Mouse (Mus musculus): ENCODE measurements at regions not wholly inside any gene's neighbourhood (a gene's known extent, or its start where the extent isn't known, plus 50 kb on each side); places are given as distances from the start of the nearest gene placed in this dataset.

- DNase-seq (ENCODE audit: low read depth in 1 of 2, low spot score in 2 of 2), result no peak
These were observed 352.8 kb upstream of the Slco3a1 start for GRCm38 (mm10) chr7:74907391-74907790.

- DNase-seq (ENCODE audit: low read depth in 1 of 2, low spot score in 2 of 2), result no peak
These were observed 322.9 kb upstream of the Slco3a1 start for GRCm38 (mm10) chr7:74877466-74877865.

GRCm38 (mm10) chr7:74876667-74877066, 322.1 kb upstream of the Slco3a1 start:
- no peak for DNase-seq (ENCODE audit: low read depth in 1 of 2, low spot score in 2 of 2)

GRCm38 (mm10) chr7:74870250-74870649, 315.7 kb upstream of the Slco3a1 start:
- DNase-seq (ENCODE audit: low read depth in 1 of 2, low spot score in 2 of 2), result no peak

- DNase-seq (ENCODE audit: low read depth in 1 of 2, low spot score in 2 of 2), result no peak
These were observed 308.1 kb upstream of the Slco3a1 start for GRCm38 (mm10) chr7:74862727-74863126.

- DNase-seq (ENCODE audit: low read depth in 1 of 2, low spot score in 2 of 2), result no peak
These were observed 289.8 kb upstream of the Slco3a1 start for GRCm38 (mm10) chr7:74844306-74844929.

- no peak for DNase-seq (ENCODE audit: low read depth in 1 of 2, low spot score in 2 of 2)
These were observed 268.7 kb upstream of the Slco3a1 start for GRCm38 (mm10) chr7:74823286-74823685.

GRCm38 (mm10) chr7:74793241-74793640, 238.7 kb upstream of the Slco3a1 start:
- no peak for DNase-seq (ENCODE audit: low read depth in 1 of 2, low spot score in 2 of 2)

GRCm38 (mm10) chr7:74788696-74789095, 234.1 kb upstream of the Slco3a1 start:
- no peak for DNase-seq (ENCODE audit: low read depth in 1 of 2, low spot score in 2 of 2)

GRCm38 (mm10) chr7:74771435-74772406, 217.1 kb upstream of the Slco3a1 start:
- DNase-seq (ENCODE audit: low read depth in 1 of 2, low spot score in 2 of 2), result no peak

GRCm38 (mm10) chr7:74766550-74766949, 212.0 kb upstream of the Slco3a1 start:
- no peak for DNase-seq (ENCODE audit: low read depth in 1 of 2, low spot score in 2 of 2)

- DNase-seq (ENCODE audit: low read depth in 1 of 2, low spot score in 2 of 2), result no peak
These were observed 202.9 kb upstream of the Slco3a1 start for GRCm38 (mm10) chr7:74757469-74757868.

GRCm38 (mm10) chr7:74747704-74748103, 193.1 kb upstream of the Slco3a1 start:
- DNase-seq (ENCODE audit: low read depth in 1 of 2, low spot score in 2 of 2), result no peak

- no peak for DNase-seq (ENCODE audit: low read depth in 1 of 2, low spot score in 2 of 2)
These were observed 180.4 kb upstream of the Slco3a1 start for GRCm38 (mm10) chr7:74734941-74735340.

- no peak for DNase-seq (ENCODE audit: low read depth in 1 of 2, low spot score in 2 of 2)
These were observed 171.9 kb upstream of the Slco3a1 start for GRCm38 (mm10) chr7:74726324-74726991.

- DNase-seq (ENCODE audit: low read depth in 1 of 2, low spot score in 2 of 2), result no peak
These were observed 164.7 kb upstream of the Slco3a1 start for GRCm38 (mm10) chr7:74719321-74719720.

GRCm38 (mm10) chr7:74709993-74710581, 155.5 kb upstream of the Slco3a1 start:
- no peak for DNase-seq (ENCODE audit: low read depth in 1 of 2, low spot score in 2 of 2)

- DNase-seq (ENCODE audit: low read depth in 1 of 2, low spot score in 2 of 2), result no peak
These were observed 154.4 kb upstream of the Slco3a1 start for GRCm38 (mm10) chr7:74709006-74709405.

- DNase-seq (ENCODE audit: low read depth in 1 of 2, low spot score in 2 of 2), result no peak
These were observed 149.0 kb upstream of the Slco3a1 start for GRCm38 (mm10) chr7:74703533-74703932.

GRCm38 (mm10) chr7:74697794-74698354, 143.3 kb upstream of the Slco3a1 start:
- no peak for DNase-seq (ENCODE audit: low read depth in 1 of 2, low spot score in 2 of 2)

- no peak for DNase-seq (ENCODE audit: low read depth in 1 of 2, low spot score in 2 of 2)
These were observed 141.7 kb upstream of the Slco3a1 start for GRCm38 (mm10) chr7:74696286-74696685.

Measured in monocyte, adult 2 months (primary cell).